Mouse (Mus musculus) urinary bladder, adult 2 months (tissue): Measurements from ENCODE around the gene Itpr3. TPM values are rescaled to one million over a fixed set of nuclear protein-coding genes. Genes with fewer than 3 reads are reported as not detected.

ENCODE experiments used
- DNase-seq: peaks from one replicate; pipeline ENCODE4 v3.0.0; 2022; ENCODE audit warnings: low spot score
- polyA plus RNA-seq: library from polyadenylated mRNA; depleted of rRNA; stranded (reverse); fragments of >200 nt; gene quantifications from 2 replicates; pipeline ENCODE4 v1.2.3, GENCODE M21; 2012

Itpr3 gene
- polyA plus RNA-seq, 1 experiment: 9.5 TPM

DNA sequence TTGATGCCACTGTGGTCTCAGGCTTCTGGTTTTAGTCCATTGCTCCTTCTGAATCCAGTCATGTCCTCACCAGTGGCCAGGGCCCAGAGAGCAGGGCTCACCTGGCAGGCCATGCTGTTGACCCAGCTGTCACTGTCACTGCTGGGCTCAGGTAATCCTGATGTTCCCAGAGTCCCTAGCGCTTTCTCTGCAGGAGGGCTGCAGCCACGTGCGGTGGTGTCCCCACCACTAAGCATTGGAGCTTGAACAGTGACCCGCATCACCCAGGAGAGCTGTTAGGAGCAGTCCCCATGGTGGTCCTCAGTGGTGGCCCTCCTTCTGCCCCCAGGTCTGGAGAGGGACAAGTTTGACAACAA is 62.4 kb downstream of the Itpr3 start:
- no peak for DNase-seq

DNA sequence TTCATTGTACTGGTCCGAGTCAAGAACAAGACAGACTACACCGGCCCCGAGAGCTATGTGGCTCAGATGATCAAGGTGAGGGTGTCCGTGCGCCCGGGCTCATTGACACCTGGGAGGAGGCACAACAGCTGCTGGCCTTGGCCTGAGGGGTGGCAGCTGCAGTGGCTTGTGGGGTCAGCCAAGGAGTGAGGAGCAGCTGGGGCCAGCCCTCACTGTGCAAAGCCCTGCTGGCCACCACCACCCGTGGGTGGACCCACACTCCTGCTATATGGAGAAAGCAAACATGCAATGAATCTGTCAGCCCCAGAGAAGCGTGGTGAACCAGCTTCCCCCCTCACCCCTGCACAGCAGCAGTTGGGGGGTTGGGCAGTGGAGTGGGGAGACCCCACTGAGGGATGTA is 62.9 kb downstream of the Itpr3 start:
- no peak for DNase-seq

DNA sequence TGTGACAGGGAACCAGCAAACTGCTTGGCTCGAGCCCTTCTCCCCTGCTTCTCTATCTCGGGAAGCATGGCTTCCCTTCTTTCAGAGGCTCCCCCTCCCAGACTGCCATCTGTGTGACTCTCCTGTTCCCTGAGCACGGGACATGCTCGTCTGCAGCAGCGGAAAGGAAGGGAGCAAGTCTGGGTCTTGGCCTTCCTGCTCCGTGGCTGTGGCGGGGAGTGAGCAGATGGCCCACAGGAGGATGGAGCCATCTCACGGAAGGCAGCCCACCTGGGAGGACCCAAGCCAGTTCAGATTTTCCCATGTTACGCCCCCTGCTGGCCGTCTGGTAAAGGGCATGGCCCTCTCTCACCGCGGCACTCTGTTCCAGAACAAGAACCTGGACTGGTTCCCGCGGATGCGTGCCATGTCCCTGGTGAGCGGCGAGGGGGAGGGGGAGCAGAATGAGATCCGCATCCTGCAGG is 63.5 kb downstream of the Itpr3 start:
- DNase-seq: no peak

DNA sequence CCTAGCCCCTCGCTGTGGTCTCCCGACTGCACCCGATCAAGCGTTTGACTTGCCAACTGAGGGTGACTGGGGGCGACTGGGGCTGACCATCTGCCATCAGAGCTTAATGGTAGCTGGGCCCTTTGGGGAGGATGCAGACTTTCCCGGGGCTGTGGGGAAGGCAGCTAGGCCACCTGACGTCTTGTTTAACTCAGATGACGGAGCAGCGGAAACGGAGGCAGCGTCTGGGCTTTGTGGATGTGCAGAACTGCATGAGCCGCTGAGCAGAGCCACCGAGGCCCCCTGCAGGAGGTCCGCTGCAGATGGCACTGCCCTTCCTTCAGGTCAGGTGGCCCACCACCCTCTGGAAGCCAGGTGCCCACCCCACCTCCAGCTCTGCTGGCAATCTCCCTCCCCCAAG is 64.2 kb downstream of the Itpr3 start:
- DNase-seq: no peak

DNA sequence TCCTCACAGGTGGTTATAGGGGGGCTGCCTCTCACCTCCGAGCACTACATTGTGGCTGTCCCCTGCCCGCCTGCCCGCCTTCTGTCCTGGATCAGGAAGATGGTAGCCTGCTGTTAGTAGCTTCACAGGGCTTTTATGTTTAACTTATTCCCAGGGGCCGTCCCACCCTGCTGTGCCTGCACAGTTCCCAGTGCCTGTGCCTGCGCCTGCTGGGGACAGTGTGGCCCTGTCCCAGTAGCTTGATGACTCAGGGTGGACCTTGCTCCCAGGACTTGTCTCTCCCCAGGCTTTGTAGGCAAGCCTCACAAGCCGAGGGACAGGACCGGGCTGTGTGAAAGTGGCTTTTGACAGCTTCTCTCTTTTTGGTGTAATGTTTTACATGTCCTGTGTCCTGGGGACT is 64.7 kb downstream of the Itpr3 start:
- no peak for DNase-seq

DNA sequence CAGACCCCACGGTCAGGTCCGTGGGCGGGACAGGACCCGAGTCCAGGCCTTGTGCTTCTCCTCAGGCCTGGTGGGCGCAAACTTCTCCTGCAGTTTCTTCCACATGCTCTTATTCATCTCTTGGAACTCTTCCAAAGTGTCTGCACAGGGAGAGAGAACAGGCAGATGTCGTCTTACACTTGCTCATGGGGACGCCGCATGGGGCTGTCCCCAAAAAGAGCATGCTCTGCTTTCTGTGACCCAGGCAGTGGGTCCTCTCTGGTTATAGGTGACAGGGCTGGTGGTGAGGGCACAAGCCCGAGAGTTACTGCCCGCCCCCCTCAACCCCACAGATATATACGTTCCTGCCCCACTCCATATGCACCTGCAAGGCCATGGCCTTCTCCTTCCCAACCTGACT is 65.6 kb downstream of the Itpr3 start:
- DNase-seq: no peak

DNA sequence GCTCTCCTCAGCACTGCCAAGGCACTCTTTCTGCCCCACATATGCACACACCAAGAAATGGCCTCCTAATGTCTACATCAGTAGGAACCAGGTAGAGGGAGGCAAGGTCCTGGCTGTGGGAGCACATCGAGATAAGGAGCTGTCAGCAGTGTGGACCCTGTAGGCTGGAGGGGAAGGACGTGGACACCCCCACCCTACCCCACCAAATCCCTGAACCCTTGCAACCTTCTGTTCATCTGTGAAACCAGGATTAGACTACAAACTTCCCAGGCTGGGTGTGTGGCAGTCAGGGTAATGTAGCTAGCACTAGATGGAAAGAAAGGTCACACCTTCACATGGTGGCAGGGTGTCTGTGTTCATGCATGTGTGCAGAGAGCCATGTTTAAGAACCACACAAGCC is 66.0 kb downstream of the Itpr3 start:
- no peak for DNase-seq

DNA sequence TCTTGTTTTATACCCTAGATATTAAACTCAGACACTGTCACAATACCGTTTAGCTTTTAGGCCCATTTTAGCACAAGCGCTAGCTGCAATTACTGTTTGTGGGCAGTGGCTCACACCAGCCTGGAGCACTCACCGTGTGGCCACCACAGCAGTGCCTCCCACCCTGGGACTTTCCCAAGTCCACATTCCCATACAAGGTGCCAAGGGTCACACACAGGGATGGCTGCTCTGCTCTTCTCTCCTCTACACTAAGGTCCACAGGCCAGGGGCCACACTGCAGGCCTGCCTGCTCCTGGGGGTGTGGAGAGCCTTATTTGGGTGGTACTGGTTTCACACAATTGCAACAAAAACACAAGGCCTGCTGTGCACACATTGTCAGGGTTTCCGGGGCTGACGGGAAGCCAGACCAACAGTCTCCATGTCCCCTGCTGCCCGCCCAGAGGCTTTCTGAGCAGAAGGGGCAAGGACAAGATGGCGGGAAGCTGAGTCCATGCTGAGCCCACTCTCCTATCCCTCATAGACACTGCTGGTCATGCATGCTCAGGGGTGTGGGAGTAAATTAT is 66.8 kb downstream of the Itpr3 start:
- DNase-seq: no peak

DNA sequence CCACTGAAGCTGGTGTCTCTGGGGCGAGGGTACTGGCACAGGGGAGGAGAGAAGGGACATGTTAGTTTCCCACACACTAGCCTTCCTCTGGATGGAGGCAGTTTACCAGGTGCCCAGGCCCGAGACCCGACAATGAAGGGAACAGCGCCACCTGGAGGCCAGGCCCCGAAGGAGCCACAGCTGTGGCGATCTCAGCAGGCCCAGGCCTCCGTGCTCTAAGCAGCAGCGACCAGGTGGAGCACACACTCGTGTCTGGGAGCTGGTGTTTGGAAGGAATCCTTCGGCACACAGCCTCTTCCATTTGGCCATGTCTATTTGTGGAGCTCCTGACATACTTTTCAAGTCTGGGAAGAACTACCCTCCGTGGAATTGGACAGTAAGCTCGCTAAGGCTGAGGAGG is 68.1 kb downstream of the Itpr3 start:
- DNase-seq: peak; percentile 71

DNA sequence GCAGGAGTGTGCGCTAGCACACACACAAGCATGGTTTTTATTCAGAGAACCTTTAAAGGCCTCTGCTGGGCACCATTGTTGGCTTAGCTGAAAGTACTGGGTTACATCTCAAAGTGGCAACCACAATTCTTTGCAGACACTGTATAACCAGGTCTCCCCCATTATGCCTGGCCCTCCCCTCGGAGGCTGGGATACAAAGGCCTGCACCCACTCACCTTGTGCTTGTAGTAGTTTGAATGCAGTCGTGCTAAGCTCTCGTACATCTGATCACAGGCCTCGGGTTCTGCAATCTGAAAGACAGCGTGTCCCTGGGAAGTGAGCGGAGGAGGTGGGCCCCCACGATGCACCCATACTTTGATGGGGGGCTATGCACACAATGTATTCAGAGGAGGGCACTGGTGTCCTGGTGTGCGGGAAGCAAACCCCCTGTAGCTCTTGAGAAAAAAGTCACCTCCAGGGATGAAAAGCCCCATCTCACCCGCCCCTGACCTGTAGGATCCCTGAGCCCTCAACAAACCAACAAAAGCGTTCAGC is 68.6 kb downstream of the Itpr3 start:
- no peak for DNase-seq

DNA sequence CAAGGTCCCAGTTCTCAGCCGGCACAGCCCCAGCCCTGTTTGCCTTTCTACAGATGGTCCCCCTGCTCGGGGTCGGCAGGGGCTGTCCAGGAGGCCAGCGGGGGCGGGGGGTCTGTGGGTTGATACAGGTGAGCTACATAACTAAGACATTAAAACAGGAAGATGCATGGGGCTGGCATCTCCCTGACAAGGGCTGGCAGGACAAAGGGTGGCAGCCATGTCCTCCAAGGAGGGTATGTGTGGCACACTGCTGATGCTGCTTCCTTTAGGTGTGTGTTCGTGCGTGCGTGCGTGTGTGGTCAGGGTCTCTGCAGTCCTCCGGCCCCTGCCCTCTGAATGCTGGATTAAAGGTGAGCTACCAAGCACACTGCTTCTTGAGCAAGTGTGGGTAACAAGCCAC is 69.9 kb downstream of the Itpr3 start:
- no peak for DNase-seq

DNA sequence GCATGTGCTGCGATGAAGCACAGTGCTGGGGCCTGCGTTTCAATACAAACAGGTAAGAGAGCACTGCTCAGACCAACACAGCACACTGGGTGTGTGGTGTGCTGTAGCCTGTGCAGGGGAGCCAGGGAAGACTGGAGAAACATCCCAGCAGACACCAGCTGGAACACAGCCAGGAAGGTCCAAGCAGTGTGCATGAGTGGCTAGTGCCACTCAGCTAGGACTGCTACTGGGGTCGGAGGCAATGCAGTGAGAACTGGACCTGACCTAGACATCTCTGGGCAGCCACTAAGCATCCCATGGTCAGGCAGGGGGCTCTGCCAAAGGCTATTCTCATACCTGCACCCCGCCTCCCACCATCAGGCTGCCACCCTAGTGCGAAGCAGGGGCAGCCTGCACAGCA is 71.1 kb downstream of the Itpr3 start:
- DNase-seq: no peak

DNA sequence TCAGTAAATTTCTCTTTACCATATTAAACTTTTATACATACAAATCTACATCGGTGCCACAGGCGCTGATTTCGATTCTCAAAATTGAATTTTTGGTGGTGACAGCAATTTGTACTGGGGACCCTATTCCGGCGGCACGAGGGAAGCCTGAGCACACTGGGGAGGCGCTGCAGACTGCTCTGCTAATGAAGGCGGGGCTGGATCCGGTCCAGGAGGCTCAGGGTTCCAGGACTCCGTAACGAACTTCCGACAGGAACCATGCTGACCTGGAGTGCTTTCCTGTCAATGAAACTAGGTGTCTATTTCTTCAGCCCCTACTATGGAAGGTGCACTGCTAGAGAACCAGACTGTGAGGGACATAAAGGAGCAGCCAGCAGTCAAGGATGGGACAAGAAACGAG is 72.2 kb downstream of the Itpr3 start:
- DNase-seq: no peak

DNA sequence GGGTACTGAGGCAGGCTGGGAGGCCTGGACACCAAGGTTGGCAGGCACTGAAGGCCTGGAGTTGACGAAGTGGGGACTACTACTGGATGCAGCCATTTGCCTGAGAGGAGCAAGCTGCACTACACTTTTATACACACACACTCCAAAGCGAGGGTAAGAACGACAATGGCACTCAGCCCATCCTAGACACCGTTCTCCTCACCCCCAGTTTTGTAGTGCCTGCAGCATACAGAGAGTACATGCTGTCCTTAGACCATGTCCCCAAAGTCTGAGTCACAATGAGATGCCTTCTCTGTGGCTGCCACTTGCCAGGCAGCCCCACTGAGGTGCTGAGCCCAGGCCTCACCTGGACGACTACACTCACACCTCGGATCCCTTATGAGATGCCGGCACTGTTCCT is 72.7 kb downstream of the Itpr3 start:
- DNase-seq: no peak

DNA sequence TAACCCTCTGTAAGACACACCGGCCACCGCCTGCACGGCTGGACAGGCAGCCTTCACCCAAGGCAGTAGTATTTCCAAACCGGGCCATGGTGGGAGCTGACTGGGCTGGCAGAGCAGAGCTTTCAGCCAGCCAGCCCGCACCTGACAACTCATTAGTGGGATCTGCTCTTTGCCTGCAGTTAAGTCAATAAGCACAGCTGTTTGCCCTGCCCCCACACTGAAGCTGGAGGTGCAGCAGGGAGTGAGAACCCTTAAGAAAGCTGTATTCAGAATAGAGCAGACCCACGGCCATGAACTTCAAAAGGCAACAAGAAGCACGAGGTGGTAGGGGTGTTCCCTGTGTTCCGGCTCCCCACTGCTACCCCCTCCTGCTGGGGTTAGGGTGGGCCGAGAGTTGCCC is 73.1 kb downstream of the Itpr3 start:
- DNase-seq: no peak

DNA sequence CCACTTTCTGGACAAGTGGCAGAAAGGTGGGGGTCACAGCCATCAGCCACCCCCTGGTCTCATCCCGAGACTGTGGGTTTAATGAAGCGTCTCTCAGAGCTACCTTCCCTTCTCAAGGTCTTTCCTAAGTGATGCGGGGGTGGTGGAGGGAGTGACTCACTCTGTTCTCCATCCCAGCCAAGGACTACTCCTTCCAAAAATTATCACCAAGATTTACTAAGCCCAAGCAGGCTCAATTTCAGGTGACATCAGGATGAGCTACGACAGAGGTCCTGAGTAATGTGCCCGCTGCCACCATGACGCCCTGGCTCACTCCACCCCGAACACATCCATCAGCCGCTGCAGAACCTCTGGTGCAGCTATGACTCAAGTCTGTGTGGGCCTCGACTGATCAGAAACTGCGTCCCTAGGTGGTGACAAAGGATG is 74.1 kb downstream of the Itpr3 start:
- no peak for DNase-seq

DNA sequence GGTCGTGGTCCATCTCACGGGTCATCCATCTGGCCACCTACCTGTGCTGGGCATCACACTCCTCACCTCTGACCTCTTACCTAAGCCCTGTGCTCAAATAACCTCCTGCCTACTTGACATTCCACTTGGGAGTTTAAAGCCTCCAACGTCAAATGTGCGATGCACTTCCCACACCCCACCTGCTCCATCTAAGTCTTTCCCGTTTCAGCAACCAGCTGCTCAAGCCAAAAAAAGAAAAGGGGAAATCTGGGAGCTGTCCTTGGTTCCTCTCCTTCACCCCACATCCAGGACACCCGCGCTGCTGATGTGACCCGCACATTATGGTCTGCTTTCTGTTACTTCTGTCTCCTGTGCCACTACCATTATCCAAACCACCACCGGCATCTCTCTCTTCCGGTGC is 75.1 kb downstream of the Itpr3 start:
- no peak for DNase-seq

DNA sequence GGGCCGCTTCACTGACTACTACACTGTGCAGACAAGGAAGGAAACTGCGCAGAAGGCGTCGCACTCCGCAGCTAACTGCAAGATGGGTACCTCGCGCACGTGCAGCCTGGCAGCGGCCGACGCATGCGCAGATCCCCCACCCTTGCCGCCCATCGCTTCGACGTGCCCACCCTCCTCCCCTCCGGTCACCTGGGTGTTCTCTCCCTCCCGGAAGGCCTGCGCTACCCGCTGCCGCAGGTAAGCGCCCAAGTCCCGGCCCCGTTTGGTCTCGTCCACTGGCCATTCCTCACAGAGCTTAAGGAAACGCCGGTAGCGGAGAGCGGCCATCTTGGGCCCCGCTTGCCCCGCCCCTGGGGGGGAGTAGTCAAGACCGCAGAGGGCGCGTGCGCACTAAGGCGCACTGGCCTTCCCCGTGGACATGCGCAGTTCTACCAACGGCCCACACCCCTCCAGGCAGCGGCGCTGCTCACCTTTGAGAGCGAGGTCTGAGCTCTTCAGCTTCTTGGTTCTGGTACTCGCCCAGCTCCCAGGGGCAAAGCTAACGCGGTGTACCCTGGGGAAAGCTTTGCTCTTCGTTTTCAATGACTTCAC is 76.5 kb downstream of the Itpr3 start, which contains the start of gene Uqcc2:
TSS of gene Uqcc2 (minus strand) at position 366 of the 591 bp plus-strand sequence.
- DNase-seq: peak; percentile 97

DNA sequence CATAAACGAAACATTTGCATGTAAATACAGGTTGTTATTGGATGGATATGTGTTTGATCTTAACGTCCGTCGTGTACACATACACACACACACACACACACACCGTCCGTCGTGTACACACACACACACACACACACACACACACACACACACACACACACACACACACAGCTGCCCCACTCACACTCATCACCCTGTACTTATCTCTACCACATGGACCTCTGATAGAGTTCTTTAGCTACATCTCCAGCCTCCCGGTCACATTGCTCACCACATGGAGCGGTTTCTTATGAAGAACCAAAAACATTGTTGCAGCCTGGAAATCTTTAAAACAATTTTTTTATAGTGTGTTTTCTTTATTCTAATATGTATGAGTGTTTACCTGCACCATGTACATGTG is 77.1 kb downstream of the Itpr3 start:
- no peak for DNase-seq

DNA sequence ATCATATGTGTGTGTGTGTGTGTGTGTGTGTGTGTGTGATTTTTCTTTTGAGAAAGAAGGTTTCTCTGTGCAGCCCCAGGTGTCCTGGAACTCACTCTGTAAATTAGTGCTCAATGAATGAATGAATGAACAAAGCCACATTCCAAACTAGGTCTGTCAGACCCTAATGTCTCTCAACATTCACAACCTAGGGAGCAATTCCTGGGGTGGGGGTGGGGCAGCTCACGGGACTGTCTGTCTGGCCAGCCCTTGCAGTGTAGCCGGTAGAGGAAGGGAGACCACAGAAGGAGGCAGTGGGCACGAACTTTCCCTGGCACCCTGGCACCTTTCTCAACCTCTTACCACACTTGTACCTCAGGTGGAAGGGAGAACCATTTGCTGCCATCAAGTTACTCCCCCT is 77.6 kb downstream of the Itpr3 start:
- no peak for DNase-seq

DNA sequence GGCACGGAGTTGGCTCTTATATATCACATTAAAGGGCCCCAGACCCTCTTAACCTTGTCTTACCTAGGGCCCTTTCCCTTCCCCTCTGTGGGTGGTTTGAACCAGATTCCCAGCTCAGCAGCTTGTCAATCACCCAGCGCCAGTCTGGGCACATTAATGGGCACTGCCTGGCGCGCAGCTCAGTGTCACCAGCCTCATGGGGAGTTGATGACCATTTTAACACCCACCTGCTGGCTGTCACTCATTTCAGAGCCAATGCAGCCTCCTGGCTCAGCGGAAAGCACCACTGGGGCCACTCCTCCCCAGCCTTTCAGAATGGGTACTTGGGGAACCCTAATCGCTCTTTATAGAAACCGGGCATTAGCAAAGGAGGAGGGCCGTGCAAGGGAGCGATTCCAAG is 81.3 kb downstream of the Itpr3 start:
- DNase-seq: no peak

DNA sequence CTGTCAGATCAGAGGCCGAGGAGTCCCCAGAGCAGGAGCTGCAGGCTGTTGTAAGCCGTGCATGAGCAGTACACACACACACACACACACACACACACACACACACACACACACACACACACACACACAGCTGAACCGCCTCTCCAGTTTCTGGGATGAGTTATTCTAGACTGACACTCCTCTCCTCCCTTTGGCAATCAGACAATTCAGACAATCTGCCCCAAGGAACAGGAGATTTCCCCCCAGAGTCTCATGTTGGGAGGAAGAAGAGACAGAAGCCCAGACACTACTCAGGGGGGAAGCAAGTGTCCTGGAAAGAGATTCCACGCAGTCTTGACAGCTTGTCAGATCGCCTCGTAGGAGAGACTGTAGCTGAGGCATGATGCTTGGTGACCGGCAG is 82.2 kb downstream of the Itpr3 start:
- no peak for DNase-seq

DNA sequence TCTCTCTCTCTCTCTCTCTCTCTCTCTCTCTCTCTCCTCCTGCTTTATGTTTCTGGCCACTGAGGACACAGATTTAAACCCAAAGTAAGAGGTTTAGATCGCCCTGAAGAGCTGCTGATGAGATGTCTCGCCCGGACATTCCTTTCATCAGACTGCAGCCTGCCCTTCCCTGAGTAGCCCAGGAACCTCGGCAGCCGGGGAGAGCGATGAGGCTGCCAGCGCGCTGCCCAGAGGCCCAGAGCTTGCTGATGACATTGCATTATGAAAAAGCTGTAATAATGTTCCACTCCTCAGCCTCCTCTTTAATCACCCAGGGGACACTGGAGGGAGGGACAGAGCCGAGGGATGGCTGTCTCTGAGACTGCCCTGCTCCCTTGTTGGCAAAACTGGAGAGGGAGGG is 83.2 kb downstream of the Itpr3 start:
- no peak for DNase-seq

DNA sequence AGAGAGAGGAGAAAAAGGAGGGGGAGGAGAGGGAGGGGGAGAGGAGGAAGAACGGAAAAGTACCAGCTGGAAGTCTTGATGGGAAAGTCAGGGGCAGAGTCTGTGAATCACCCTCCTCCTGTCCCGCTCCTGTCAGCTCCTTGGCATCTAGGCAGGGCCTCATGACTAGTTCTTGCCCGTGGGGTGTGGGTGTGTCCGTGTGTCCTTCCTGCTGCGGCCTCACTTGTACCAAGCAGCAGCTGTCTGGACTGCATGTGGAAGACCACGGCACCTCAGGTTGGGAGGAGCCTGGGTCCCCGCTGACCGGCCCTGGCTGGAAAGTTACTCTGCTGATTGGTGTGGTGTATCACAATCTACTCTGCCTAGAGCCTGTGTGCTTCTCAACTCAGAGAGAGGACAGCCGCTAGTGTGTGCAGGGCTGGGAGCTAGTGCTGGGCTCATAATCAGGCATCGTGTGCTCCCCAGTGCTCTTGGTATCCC is 84.9 kb downstream of the Itpr3 start:
- no peak for DNase-seq
